Mouse (Mus musculus): Measurements from ENCODE around the gene Shq1.

DNA sequence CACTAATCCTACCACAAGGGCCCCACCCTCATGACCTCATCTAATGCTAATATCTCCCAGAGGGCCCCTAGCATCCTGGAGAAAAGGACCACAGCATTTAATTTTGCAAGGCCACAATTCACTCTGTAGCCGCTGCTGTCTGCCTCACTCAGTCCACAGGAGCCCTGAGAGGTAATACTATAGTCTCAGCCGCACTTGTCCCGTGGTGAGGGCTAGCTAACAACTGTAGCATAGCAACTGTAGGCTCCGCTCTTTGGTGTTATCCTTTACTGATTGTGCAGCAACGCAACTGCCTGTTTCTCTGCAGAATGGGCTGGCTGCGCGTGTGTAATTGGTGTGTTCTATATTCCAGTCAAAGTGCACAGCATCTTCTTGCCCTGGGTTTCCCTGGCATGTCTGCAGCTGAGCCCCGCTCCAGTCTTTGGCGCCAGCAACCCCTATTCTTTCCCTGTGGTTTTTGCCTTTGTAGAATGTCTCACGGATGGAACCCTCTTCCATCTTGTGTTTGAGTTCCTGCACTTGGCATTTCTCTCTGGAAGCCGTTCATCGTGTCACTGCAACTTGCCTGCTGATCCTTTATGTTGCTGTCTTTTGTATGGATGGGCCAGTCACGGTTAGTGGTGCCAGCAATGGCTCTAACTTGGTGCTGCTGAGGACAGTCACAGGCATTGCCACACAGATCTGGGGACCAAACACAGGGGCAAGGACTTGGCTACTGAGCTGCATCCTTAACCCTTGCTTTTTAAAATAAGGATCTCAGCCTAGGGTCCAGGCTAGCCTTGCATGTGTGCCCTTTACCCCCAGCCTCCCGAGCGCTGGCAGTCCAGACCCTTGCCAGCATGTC, 128.6 kb downstream of the Shq1 start:
- no peak for TF ChIP-seq CTCF (IDR thresholded peaks at IDR 0.05; ENCODE audit: extremely low read depth, insufficient read depth, insufficient read length, insufficient replicate concordance)
- no peak for TF ChIP-seq POLR2A (IDR thresholded peaks at IDR 0.05; ENCODE audit: low read depth, low read length)

Measured in spleen, adult 2 months (tissue).